Mouse (Mus musculus) v-Abl transformed pro-B cells (cell line): ENCODE results near the gene Stim1.
"Not testable (repeated sequence)": the region's sequence is repeated elsewhere in the genome, so short reads cannot be mapped to it uniquely, and the experiment has no call there.

Source experiments
- in situ Hi-C, 2 experiments: fragments of 400-800 bp; cut with MboI; formaldehyde crosslinking; loops; one replicate each; pipeline ENCODE4 v1.15.1; 2025; ENCODE audit not compliant: unreplicated experiment in 2 of 2

Gene Stim1

DNA sequence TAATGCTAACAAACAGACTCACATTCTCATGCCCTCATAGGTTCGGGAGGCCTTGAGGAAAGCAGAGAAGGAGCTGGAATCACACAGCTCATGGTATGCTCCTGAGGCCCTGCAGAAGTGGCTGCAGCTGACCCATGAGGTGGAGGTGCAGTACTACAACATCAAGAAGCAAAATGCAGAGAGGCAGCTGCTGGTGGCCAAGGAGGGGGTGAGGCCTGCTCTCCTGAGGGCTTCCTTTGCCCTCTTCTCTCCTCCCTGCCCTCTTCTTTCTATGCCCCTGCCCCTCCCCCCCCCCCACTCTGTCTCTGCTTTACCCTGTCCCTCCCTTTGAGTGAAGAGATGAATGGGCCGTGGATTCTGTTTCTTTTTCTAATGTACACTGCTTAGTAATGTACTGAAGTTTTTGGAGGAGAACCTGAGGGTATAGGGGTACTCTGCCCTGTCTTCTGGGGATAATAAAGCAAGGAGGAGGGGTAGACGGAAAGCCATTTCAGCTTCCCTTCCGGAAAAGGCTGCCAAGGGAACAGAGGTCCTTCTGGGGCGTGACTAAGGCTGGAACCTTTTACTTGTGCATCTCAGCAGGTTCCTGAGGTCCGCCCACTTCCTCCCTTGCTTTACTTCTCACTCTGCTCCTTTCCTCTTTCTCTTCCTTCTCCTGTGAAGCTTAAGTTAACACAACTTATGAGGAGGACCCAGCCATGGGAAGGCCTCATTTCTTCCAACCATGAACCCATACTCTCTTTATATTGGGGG, 158.5 kb downstream of the Stim1 start:
- in situ Hi-C loops = no loop called here

DNA sequence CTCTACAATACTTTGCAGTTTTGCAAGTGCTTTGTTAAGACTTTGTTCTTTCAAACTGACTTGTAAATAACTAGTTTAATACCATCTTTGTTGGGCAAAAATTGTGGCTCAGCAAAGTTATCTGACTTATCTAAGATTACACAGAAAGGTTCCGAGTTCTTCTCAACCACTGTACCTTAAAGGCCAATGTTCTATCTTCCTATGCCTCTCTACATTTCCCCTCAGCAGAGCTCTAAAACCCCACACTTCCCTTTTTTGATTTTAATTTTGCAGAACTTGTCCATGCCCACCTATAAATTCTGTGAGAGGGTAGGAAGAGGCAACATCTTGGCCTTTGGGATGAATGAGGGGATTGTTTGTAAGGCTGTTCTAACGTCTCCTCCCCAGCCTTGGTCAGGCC, 166.7 kb downstream of the Stim1 start:
- in situ Hi-C loops = no loop called here

DNA sequence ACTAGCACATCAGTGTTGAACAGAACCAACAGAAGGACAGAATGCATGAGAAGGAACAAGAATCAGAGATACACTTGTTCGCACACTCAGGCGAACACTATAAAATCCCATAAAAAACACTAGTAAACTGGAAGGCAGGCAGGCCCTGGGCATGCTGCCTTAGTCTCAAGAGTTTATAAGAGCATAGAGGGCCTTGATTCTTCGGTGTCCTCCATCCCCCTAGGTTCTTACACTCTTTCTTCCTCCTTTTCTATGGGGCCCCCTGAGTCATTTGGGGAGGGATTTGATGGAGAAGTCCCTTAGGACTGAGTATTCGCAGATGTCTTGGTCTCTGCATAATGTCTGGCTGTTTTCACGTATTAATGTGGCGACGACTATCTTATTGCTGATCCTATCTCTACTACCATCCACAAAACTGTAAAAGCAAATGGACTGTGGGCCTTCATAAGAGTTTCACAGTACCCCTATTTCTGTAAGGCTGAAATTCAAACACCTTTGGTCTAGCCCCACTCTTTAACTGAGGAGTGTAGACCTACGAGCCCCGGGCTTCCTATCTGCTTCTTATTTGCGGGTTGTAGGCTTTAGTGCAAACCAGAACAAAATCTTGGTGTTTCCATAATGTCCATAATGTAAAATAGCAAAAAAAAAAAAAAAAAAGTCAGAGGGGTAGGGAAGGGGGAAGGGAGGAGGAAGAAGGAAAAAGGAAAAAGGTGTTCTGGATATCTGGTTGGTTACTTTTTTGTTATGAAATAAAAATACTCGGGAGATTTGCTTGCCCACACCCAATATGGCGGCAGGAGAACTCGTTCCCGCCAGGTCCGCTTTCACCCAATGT, 173.4 kb downstream of the Stim1 start:
- in situ Hi-C loops = no loop called here

DNA sequence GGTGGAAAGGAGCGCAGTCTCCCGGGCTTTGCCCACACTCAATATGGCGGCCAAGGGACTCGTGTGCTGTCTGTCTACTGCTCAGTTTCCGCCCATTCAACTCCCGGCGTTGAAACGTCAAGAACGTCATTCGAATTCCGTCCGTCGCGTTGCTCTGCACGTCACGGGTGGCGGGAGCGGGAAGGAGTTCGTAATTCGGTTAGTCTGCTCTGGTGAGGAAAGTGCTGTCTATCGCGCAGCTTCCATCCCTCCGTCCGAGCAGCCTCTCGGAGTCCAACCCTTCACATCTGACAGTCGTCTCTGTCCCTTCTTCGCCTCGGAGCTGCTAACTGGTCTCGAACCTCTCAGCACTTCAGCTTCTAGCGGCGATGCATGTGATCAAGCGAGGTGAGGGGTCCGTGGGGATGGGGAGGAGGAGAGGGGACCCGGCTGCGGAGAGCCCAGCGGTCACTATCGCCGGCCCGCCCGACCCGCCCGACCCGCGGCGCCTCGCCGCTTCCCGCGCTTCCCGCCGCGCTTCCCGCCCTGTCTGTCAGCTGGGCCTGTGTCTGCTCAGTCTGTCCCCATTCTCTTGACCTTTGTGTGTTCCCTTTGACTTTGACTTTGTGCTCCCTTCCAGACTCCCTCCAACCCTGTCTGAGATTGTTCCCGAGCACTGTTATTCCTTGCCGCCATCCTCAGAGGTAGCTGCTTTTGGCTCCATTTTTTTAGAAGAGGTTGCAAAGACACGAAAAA, 174.2 kb downstream of the Stim1 start, which contains the start of gene Rrm1:
Gene Rrm1, plus strand, starts transcription at position 39 of the 735 bp plus-strand sequence.
- in situ Hi-C loops = no loop called here

DNA sequence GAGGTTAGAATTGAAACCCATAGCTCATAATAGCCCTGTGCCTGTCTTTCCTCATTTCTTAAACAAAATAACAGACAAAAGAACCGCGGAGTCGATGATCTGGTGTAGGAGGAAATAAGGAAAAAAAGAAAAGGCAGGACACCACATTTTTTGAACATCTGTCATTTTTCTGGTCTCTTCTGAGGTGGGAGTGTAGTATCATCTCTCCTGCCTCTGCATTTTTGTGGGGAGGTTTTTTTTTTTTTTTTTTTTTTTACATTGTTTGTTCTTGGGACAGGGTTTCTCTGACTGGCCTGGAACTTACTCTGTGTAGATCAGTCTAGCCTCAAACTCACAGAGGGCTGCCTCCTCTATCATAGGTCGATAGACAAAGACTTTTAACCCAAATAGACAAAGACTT, 174.8 kb downstream of the Stim1 start:
- in situ Hi-C loops = no loop called here

DNA sequence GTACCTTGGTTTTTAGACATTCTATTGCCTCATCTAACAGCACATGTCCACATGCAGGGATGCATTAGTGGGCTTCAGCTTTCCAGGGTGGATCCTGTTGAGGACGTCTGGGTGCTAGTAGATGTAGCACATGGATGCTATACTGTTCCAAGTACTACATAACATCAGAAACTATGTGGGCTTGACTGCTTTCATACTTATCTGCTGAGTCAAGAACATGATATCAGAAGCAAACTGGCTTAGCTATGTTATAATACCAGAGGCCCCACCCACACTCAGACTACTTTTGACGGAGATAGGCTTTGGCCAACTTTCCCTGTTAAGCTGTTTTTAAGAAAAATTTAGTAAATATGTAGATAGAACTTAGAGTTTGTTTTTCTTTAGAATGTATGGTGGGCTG, 176.7 kb downstream of the Stim1 start:
- in situ Hi-C loops = no loop called here

DNA sequence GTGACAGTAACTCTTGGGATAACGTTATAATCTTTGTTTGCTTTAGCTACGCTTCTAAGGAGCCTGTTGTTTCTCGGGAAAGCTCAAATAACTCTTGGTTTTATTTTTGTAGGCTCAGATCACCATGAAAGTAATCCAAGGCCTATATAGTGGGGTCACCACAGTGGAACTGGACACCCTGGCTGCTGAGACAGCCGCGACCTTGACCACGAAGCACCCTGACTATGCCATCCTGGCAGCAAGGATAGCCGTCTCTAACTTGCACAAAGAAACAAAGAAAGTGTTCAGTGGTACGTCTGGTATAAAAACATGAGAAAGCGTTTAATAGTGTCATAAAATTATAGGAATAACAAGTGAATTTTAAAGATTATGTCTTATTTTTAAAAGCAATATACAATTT, 178.8 kb downstream of the Stim1 start:
- in situ Hi-C loops = no loop called here

DNA sequence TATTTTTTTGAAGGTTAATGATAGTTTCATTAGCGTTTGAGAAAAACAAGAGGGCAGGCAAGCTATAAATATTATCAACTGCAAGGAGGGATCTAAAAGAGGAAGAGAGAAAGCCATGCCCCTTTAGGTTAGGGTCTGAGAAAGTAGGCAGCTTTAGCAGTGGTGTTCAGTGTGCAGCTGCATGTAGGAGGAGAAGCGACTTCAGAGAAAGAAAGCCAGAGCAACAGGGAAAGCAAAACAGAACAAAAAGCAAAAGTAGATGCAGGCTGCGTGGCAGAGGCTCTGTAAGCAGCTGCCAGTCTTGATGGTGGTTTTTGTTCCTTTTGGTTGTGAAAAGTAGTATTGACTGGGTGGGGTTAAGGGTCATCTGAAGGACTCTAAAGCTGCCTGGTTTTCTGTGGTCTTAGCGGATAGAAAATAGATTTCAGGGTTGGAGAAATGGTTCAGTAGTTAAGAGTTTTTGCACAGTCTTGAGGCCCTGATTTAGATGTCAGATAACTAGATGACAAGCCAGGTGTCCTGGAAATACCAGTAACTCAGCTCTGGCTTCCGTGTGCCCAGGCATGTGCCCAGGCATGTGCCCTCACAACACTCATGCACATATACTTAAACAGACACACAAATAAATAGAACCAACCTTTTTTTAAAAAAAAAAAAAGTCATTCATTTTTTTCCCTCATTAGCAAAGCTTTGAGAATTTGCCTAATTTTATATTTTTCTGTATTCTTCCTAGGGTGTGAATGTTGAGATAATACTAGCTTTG, 191.2 kb downstream of the Stim1 start:
- in situ Hi-C loops = no loop called here

DNA sequence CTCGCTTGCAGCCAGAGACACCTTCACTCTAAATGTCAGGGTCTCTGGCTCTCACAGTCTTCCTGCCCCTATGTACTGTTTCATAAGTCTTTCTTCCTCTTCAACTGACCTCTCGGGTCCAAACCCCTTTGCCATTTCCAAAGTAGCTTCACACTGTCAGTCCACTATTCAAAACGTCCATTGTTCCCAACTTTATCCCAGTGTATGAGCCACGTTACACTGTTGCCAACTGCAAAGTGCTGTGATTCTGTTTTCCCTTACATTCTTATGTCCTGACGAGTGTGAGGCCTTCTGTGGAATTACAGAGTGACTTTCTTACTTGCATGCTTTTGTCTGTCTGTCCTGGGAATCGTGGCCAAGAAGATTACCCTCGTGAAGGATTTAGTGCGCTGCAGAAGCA, 200.0 kb downstream of the Stim1 start:
- in situ Hi-C loops = no loop called here

DNA sequence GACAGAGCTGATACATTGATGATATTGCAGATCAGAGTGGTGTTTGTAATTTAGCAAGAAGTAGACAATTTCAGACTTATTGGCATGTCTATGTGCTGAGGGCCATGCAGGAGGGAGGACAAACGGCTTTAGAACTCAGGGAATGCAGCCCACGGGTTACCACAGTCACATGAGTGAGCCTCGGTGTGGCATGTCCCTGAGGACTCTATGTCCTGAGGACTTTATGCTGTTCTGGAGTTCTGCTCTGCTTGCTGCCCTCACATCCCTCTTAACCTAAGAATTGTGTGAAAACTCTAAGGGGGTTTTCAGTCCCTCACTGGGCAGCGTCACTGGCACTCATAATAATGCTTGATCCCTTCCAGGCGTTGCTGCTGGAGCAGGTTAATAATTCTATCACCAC, 205.1 kb downstream of the Stim1 start:
- in situ Hi-C loops = no loop called here

DNA sequence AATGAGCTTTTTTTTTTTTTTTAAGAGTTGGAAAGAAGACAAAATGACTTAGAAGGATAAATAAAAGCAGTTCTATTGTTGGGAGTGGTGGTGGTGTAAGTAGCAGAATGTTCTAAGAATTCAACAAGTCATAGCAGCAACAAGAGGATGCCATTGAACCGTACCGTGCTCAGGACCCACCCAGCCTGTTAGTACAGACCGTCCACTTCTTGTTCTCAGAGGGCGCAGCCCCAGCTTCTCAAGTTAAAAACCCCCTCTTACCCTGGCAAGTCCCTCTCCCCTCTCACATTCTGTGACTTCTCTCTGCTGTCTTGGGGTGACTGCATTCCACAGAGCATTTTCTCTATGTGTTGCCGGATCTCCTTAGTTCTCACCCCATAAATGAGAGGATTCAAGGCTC, 209.0 kb downstream of the Stim1 start:
- in situ Hi-C loops = no loop called here

DNA sequence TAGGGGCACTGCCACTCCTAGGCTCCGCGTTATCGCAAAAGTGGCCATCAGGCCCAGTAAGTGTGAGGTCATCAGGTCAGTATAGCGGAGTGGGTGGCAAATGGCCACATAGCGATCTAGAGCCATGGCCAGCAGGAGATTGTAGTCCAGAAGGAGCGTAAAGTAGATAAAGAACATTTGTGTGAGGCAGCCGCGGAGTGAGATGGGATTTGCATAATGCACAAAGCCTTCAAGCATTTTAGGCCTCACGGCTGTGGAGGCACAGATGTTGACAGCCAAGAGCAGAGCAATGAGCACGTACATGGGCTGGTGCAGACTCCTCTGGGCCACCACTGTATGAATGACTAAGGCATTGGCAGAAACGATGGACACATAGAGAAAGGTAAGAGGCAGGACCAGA, 209.8 kb downstream of the Stim1 start:
- in situ Hi-C loops = no loop called here

DNA sequence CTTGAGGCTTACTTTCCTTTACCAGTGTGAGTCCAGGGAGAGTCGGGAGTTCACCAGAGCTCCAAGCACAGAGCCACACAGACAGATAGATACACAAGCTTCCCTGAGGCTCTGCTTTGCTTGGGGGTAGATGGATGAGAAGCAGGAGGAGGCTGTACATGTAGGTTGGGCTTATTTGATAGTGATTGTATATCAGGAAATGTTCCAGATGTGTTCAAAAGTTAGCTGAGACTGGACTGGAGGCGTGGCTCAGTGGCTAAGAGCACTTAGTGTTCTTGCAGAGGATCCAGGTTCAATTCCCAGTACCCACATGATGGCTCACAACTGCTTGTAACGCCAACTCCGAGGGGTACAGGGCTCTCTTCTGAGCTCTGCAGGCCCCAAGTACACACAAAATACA, 210.8 kb downstream of the Stim1 start:
- in situ Hi-C loops = no loop called here

DNA sequence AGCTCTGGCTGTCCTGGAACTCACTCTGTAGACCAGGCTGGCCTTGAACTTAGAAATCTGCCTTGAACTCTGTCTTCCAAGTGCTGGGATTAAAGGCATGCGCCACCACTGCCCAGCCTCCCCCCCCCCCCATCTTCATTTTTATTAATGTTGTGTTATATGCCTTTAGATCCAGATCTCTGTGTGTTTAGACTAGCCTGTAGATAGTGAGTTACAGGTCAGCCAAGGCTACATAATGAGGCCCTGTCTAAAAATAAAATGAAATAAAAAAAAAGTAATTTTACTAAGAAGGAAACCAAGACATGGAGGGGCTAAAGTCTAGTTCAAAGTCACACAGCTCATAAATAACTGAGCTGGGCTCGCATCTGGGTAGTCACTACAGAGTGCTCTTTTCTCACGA, 211.3 kb downstream of the Stim1 start:
- in situ Hi-C loops = no loop called here

DNA sequence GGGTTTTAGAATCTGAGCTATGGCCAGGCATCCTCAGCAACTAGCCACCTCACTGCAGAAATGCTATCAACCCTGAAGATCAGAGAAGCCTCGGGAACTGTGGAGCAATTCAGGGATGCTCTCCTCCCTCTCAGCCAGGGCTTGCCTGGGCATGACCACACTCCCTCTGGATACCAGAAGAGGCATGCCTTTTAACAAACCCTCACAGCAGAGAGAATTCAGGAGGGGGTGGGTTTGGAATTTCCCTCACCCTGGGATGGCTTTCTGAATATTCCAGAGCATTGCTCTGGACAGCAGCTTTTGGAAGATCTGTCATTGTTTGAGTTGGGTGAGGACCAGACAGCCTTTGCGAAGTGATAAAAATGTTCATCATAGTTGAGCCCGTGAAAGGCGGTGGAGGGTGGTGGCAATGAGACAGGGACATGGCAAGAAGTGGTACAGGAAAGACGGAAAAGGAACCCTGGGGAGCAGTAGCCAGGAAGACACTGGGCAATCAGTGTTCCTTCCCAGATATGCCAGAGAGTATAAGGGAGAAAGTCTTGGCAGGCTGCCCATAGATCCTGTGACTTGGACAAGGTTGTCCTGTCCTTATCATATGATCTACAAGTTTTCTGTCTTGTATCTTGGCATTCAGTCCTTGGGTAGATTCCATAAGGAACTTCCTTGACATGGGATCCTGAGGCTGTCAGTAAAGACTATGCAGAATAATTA, 211.9 kb downstream of the Stim1 start:
- in situ Hi-C loops = no loop called here

DNA sequence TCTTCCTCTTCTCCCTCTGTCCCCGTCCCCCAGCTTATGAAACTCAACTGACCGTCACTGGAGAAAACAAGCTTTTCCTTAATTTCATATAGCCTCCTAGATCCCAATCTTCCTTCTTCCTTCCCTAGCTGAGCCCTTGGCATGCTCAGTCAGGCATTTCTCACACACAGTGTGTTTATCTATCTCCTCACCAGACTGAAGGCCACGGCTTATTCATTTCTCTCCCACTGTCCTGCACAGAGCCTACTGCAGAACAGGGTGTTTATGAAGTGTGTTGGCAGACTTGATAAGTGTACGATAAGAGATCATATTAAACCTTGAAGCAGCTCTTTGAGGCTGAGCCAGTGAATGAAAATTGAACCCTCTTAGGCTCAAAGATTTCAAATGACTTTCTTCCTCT, 213.2 kb downstream of the Stim1 start:
- in situ Hi-C loops = no loop called here

DNA sequence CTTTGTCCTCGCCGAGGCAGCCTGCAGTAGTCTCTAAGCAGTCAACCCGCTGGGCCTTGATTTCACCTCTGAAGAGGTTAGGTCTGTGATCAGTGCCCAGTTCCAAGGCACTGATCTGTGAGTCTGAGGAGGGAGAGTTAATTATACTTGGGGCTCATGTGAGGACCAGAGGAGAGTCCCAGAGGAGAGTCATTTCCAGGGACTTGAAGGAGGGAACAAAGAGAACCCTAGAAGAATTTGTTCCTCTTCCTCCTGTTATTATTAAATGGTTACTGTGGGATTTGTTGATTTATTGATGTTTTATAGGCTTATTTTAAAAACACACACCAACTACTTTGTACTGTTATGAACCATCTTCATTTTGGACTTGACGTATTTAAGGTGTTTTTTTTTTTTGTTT, 214.0 kb downstream of the Stim1 start, which contains the start of gene Olfr543:
Gene Olfr543, minus strand, starts transcription at position 101 of the 400 bp plus-strand sequence.
- in situ Hi-C loops = no loop called here

DNA sequence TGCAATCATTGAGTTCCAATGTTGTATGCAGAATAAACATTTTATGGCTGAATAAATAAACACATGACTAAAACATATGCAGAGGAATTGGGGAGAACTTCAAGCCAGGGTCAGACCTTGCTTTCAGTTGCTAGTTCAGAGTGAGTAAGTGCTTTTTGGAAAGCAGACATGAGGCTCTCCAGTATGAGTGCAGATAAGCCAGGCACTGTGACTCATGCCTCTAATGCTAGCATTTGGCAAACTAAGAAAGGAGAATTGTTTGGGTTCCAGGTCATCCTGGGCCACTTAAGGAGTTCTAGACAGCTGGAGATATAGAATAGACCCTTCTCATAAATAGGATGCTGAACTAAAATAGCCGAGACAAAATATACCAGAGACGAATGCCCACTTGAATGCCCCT, 216.1 kb downstream of the Stim1 start:
- in situ Hi-C loops = no loop called here

DNA sequence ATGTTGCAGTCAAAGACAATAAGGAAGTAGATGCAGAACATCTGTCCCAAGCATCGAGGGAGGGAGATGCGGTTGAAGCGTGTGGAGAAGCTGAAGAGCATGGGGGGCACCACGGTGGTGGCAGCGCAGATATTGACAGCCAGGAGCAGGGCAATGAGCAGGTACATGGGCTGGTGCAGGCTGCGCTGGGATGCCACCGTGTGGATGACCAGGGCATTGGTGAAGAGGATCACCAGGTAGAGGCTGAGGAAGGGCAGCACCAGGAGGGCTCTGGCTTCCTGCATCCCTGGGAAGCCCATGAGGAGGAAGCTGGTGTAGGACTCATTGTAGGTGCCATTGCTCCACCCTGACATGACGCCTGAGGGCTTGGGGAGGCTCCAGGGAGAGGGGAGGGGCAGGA, 217.2 kb downstream of the Stim1 start:
- in situ Hi-C loops = not testable (repeated sequence)

DNA sequence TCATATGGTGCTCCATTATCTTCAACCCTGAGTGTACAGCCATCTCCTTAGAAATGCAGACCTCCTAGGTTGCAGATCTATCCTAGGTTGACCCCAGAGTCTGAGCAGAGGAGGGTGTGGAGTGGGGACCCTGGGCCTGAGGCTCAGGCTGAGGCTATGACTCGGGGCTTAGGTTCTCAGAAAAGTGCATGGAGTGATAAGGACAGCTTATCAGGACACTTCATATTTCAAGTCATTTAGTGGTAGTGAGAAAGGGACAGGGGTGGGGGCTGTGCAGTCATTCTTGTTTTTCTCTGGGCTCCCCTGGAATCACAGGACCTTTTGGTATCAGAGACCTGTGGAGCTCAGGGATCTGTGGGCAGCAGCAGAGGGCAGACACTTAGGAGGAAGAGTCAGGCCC, 218.5 kb downstream of the Stim1 start:
- in situ Hi-C loops = no loop called here
